Mouse (Mus musculus): Measurements from ENCODE around the gene Tal1. TPM values are rescaled to one million over a fixed set of nuclear protein-coding genes. Genes with fewer than 3 reads are reported as not detected.
A peak's percentile ranks its signal among the peaks of the same experiment; 100 is the strongest.

Tal1 gene
- 99.5 and 115 TPM in 2 replicates for total RNA-seq (2014; fragmentation: Nextera tagmentation)
- total RNA-seq (2017) = 56.3 and 63.8 TPM in 2 replicates

- ATAC-seq (replicated peaks; ENCODE audit: low FRiP score, low TSS enrichment, poor library complexity, severe bottlenecking) = peak; percentile 43
Observed at GRCm38 (mm10) chr4:115056371-115056920, at the start of gene Tal1. Tal1 (plus strand) TSS chr4:115056426.

GRCm38 (mm10) chr4:115014276-115014675 is 42.0 kb upstream of the Tal1 start:
- no peak for ATAC-seq (replicated peaks; ENCODE audit: low FRiP score, low TSS enrichment, poor library complexity, severe bottlenecking)

- no peak for ATAC-seq (replicated peaks; ENCODE audit: low FRiP score, low TSS enrichment, poor library complexity, severe bottlenecking)
Observed at GRCm38 (mm10) chr4:115019997-115020396, 36.2 kb upstream of the Tal1 start.

GRCm38 (mm10) chr4:115035043-115035442 is 21.2 kb upstream of the Tal1 start:
- no peak for ATAC-seq (replicated peaks; ENCODE audit: low FRiP score, low TSS enrichment, poor library complexity, severe bottlenecking)

- ATAC-seq (replicated peaks; ENCODE audit: low FRiP score, low TSS enrichment, poor library complexity, severe bottlenecking) = peak; percentile 92
Observed at GRCm38 (mm10) chr4:115038242-115038641, 18.0 kb upstream of the Tal1 start.

- no peak for ATAC-seq (replicated peaks; ENCODE audit: low FRiP score, low TSS enrichment, poor library complexity, severe bottlenecking)
Observed at GRCm38 (mm10) chr4:115045621-115046020, 10.6 kb upstream of the Tal1 start.

GRCm38 (mm10) chr4:115047750-115048149 is 8.5 kb upstream of the Tal1 start:
- peak; percentile 69 for ATAC-seq (replicated peaks; ENCODE audit: low FRiP score, low TSS enrichment, poor library complexity, severe bottlenecking)

- peak; percentile 74 for ATAC-seq (replicated peaks; ENCODE audit: low FRiP score, low TSS enrichment, poor library complexity, severe bottlenecking)
Observed at GRCm38 (mm10) chr4:115048190-115048589, 8.0 kb upstream of the Tal1 start.

- no peak for ATAC-seq (replicated peaks; ENCODE audit: low FRiP score, low TSS enrichment, poor library complexity, severe bottlenecking)
Observed at GRCm38 (mm10) chr4:115051245-115051644, 5.0 kb upstream of the Tal1 start.

- ATAC-seq (replicated peaks; ENCODE audit: low FRiP score, low TSS enrichment, poor library complexity, severe bottlenecking) = peak; percentile 9; the same call in 1 of the 2 replicates
Observed at GRCm38 (mm10) chr4:115052343-115053005, 3.8 kb upstream of the Tal1 start.

- ATAC-seq (replicated peaks; ENCODE audit: low FRiP score, low TSS enrichment, poor library complexity, severe bottlenecking) = no peak
Observed at GRCm38 (mm10) chr4:115055044-115055443, 1.2 kb upstream of the Tal1 start.

GRCm38 (mm10) chr4:115055691-115056090 is 535 bp upstream of the Tal1 start:
- no peak for ATAC-seq (replicated peaks; ENCODE audit: low FRiP score, low TSS enrichment, poor library complexity, severe bottlenecking)

GRCm38 (mm10) chr4:115056921-115057673 is 871 bp downstream of the Tal1 start:
- peak; percentile 48 for ATAC-seq (replicated peaks; ENCODE audit: low FRiP score, low TSS enrichment, poor library complexity, severe bottlenecking)

- peak; percentile 11; the same call in 1 of the 2 replicates for ATAC-seq (replicated peaks; ENCODE audit: low FRiP score, low TSS enrichment, poor library complexity, severe bottlenecking)
Observed at GRCm38 (mm10) chr4:115057674-115058316, 1.6 kb downstream of the Tal1 start.

- ATAC-seq (replicated peaks; ENCODE audit: low FRiP score, low TSS enrichment, poor library complexity, severe bottlenecking) = no peak
Observed at GRCm38 (mm10) chr4:115058317-115058761, 2.1 kb downstream of the Tal1 start.

GRCm38 (mm10) chr4:115058871-115059590 is 2.8 kb downstream of the Tal1 start:
- no peak for ATAC-seq (replicated peaks; ENCODE audit: low FRiP score, low TSS enrichment, poor library complexity, severe bottlenecking)

- ATAC-seq (replicated peaks; ENCODE audit: low FRiP score, low TSS enrichment, poor library complexity, severe bottlenecking) = 0 out of 2 replicates have a peak, but pooled peaks have one; percentile 11
Observed at GRCm38 (mm10) chr4:115059871-115060270, 3.6 kb downstream of the Tal1 start.

GRCm38 (mm10) chr4:115060753-115061152 is 4.5 kb downstream of the Tal1 start:
- ATAC-seq (replicated peaks; ENCODE audit: low FRiP score, low TSS enrichment, poor library complexity, severe bottlenecking) = no peak

GRCm38 (mm10) chr4:115062540-115062874 is 6.3 kb downstream of the Tal1 start:
- ATAC-seq (replicated peaks; ENCODE audit: low FRiP score, low TSS enrichment, poor library complexity, severe bottlenecking) = peak; percentile 38
